Mouse (Mus musculus): ENCODE results near the gene Slco3a1. TPM values are rescaled to one million over a fixed set of nuclear protein-coding genes. Genes with fewer than 3 reads are reported as not detected.

The Slco3a1 gene
- total RNA-seq, 2 experiments from 2014 or later = 54.7 to 62.0 TPM

DNA sequence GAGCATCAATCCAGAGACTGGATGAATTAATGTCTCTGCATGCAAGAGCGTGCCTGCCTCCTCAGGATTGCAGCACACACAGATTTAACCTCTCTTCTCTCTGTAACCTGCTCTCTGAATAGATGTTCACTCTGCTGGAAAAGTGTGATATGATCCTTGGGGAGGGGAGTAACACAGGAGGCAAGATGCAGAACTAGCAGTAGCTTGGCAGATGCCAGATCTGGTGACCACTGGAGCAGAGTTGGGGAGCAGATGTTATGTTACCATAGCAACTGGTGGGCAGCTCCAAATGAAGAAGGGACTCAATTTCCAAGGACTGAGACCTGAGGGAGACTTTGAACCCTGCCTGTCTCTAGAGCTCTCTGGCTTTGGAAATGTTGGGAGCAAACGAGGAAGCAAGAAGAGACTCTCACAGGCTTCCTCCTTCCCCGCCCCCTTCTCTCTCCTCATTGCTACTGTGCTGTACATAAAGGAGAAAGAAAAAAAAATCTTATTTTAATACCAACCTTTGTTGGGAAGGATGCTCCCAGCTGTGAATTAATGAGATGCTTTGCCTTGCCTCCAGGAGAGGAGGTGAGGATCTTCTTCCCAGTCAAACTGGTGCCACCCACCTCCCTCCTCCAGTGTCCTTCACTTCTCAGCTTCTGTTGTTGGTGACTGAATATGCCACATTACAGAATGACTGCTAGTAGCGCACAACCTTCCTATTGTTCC, 314.0 kb downstream of the Slco3a1 start:
- intact Hi-C loops (cut with DNase I) = no loop called here
- no peak for DNase-seq

Small RNAs within 50 kb of the gene (microRNA-seq; reads per million reads assigned to microRNA genes)
- gene Gm27459 = 0 reads per million in 2 experiments

All from heart, postnatal 14 days (tissue).